Mouse (Mus musculus): ENCODE measurements at regions not wholly inside any gene's neighbourhood (a gene's known extent, or its start where the extent isn't known, plus 50 kb on each side); places are given as distances from the start of the nearest gene placed in this dataset.

DNA sequence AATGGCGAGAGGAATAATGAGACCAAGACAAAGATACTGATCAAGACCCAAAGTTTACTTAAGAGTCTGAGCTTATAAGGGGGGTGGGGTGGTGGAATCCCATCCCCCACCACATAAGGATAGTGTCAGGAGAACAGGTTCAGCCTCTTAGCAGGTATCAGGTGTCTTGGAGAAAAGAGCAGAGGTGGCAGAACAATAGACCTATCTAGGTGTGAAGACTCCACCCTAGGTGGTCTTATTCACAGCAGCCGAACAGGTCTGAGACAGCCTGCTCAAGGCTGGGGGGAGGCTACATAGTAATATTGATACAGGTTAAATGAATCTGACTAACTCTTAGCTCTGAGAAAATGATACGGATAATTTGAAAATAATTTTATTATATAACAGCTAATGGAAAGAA lies 56.4 kb upstream of the Sestd1 start:
- Histone ChIP-seq H3K27me3 (ENCODE audit: control insufficient read depth, insufficient read depth, low read length) (no peaks in the 10 kb centered on the region), H3K4me2 (ENCODE audit: low read depth, low read length) (no peak overlapping the region), H3K9me3 (replicated peaks; ENCODE audit: control insufficient read depth, low read length) (no peaks in the 10 kb centered on the region), H3K36me3 (replicated peaks; ENCODE audit: control insufficient read depth, insufficient read depth, low read length) (no peaks in the 10 kb centered on the region), H3K4me3 (ENCODE audit: low read depth, low read length) (no peak overlapping the region), H3K9ac (replicated peaks; ENCODE audit: low read depth, low read length) (no peak overlapping the region), H3K4me1 (ENCODE audit: control insufficient read depth, insufficient read depth) (no peaks in the 10 kb centered on the region), H3K27ac (ENCODE audit: low read depth) (no peak overlapping the region)
- TF ChIP-seq CTCF (IDR thresholded peaks at IDR 0.05; ENCODE audit: low read depth) = no peak
- TF ChIP-seq EP300 (IDR thresholded peaks at IDR 0.05; ENCODE audit: low read depth) = no peak
- 86% methylated on average over 3 of the region's 3 CpGs for WGBS
- ATAC-seq (ENCODE audit: insufficient read depth, low read depth) = no peak
- no peak for DNase-seq (ENCODE audit: low spot score)

- 78% methylated on average over 9 of the region's 9 CpGs for WGBS
- DNase-seq (ENCODE audit: low spot score) (no peak), ATAC-seq (ENCODE audit: insufficient read depth, low read depth) (no peak)
- no peaks in the 10 kb centered on the region for H3K9me3 ChIP-seq (replicated peaks; ENCODE audit: control insufficient read depth, low read length)
- no peak for TF ChIP-seq CTCF (IDR thresholded peaks at IDR 0.05; ENCODE audit: low read depth)
- no peak for TF ChIP-seq EP300 (IDR thresholded peaks at IDR 0.05; ENCODE audit: low read depth)
- H3K27ac ChIP-seq (ENCODE audit: low read depth) = no peak overlapping the region
- no peak overlapping the region for H3K4me3 ChIP-seq (ENCODE audit: low read depth, low read length)
- no peaks in the 10 kb centered on the region for H3K27me3 ChIP-seq (ENCODE audit: control insufficient read depth, insufficient read depth, low read length)
- no peaks in the 10 kb centered on the region for H3K4me1 ChIP-seq (ENCODE audit: control insufficient read depth, insufficient read depth)
- no peak overlapping the region for H3K9ac ChIP-seq (replicated peaks; ENCODE audit: low read depth, low read length)
- no peak overlapping the region for H3K4me2 ChIP-seq (ENCODE audit: low read depth, low read length)
- no peaks in the 10 kb centered on the region for H3K36me3 ChIP-seq (replicated peaks; ENCODE audit: control insufficient read depth, insufficient read depth, low read length)
Measured at GRCm38 (mm10) chr2:77334706-77335105, 54.3 kb upstream of the Sestd1 start.

DNA sequence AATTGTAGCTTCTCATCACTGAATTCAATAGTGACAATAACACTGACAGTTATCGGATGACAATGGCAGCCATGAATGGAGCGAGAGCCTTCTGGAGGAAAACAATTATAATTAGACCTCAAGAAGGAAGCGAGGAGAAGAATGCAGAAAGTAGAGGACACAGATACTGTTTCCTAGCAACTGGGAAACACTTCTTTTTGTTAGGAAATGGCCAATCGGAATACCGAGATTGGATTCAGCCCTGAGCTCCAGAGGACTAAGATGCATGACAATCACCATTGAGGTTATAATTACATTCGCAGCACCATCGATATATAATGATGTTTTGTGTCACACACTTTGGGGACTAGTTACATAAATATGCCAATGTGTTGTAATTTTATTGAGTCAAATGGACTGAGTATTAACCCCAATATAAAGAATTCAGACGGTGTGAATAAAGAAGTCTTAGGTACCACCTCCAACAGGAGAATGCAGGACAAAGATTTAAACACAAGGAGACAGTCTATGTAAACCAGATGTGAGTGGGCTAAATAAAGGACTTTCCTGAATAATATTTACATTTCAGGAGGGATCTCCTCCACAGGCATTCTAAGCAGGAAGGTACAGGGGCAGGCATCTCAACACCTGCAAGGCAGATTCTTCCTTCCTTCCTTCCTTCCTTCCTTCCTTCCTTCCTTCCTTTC lies 53.1 kb upstream of the Sestd1 start:
- ATAC-seq (ENCODE audit: insufficient read depth, low read depth) = no peak
- WGBS = 45% methylated on average over 8 of the region's 8 CpGs

More for the DNA sequence above, 53.1 kb upstream of the Sestd1 start:
- Histone ChIP-seq H3K4me1 (ENCODE audit: control insufficient read depth, insufficient read depth) (no peaks in the 10 kb centered on the region), H3K27me3 (ENCODE audit: control insufficient read depth, insufficient read depth, low read length) (no peaks in the 10 kb centered on the region), H3K27ac (ENCODE audit: low read depth) (no peak overlapping the region), H3K36me3 (replicated peaks; ENCODE audit: control insufficient read depth, insufficient read depth, low read length) (no peaks in the 10 kb centered on the region), H3K4me2 (ENCODE audit: low read depth, low read length) (no peak overlapping the region), H3K9me3 (replicated peaks; ENCODE audit: control insufficient read depth, low read length) (no peaks in the 10 kb centered on the region), H3K4me3 (ENCODE audit: low read depth, low read length) (no peak overlapping the region), H3K9ac (replicated peaks; ENCODE audit: low read depth, low read length) (no peak overlapping the region)
- DNase-seq (ENCODE audit: low spot score) = no peak
- TF ChIP-seq EP300 (IDR thresholded peaks at IDR 0.05; ENCODE audit: low read depth) (no peak), CTCF (IDR thresholded peaks at IDR 0.05; ENCODE audit: low read depth) (no peak)

Data from heart, postnatal 0 days (tissue).